Mouse (Mus musculus): ENCODE measurements around the gene Meig1.

GRCm38 (mm10) chr2:3423841-3424578 is 1.6 kb upstream of the Meig1 start, which contains the start of gene Dclre1c:
- TF ChIP-seq MYOG (IDR thresholded peaks at IDR 0.05; ENCODE audit: control insufficient read depth in 1 of 3, insufficient read depth in 1 of 3, insufficient read length in 2 of 3, low read depth in 2 of 3) (peak; percentile 76 to 97 (median 88)), TCF12 (IDR thresholded peaks at IDR 0.05; ENCODE audit: insufficient read depth, poor library complexity, severe bottlenecking) (peak; percentile 81), CEBPB (IDR thresholded peaks at IDR 0.05; ENCODE audit: insufficient read depth, poor library complexity, severe bottlenecking) (peak; percentile 100), POLR2A (IDR thresholded peaks at IDR 0.05; ENCODE audit: insufficient read length, low read depth) (peak; percentile 30), MAX (IDR thresholded peaks at IDR 0.05; ENCODE audit: low read depth) (peak; percentile 46), E2F4 (IDR thresholded peaks at IDR 0.05; ENCODE audit: insufficient read depth) (peak; percentile 79), REST (IDR thresholded peaks at IDR 0.05; ENCODE audit: insufficient read depth, insufficient read length) (no peak), POLR2AphosphoS2 (IDR thresholded peaks at IDR 0.05; ENCODE audit: insufficient read length, low read depth) (peak; percentile 49)

Measured in myocyte (in vitro differentiated cells).